Mouse (Mus musculus) stomach, adult 2 months (tissue): Measurements from ENCODE around the gene Clstn3. TPM values are rescaled to one million over a fixed set of nuclear protein-coding genes. Genes with fewer than 3 reads are reported as not detected.

Experiments used
- polyA plus RNA-seq: library from polyadenylated mRNA; depleted of rRNA; stranded (reverse); fragments of >200 nt; gene quantifications from 2 replicates; pipeline ENCODE4 v1.2.3, GENCODE M21; 2012; rRNA removed

Clstn3 gene
- 0.78 and 1.2 TPM in 2 replicates for polyA plus RNA-seq

DNA sequence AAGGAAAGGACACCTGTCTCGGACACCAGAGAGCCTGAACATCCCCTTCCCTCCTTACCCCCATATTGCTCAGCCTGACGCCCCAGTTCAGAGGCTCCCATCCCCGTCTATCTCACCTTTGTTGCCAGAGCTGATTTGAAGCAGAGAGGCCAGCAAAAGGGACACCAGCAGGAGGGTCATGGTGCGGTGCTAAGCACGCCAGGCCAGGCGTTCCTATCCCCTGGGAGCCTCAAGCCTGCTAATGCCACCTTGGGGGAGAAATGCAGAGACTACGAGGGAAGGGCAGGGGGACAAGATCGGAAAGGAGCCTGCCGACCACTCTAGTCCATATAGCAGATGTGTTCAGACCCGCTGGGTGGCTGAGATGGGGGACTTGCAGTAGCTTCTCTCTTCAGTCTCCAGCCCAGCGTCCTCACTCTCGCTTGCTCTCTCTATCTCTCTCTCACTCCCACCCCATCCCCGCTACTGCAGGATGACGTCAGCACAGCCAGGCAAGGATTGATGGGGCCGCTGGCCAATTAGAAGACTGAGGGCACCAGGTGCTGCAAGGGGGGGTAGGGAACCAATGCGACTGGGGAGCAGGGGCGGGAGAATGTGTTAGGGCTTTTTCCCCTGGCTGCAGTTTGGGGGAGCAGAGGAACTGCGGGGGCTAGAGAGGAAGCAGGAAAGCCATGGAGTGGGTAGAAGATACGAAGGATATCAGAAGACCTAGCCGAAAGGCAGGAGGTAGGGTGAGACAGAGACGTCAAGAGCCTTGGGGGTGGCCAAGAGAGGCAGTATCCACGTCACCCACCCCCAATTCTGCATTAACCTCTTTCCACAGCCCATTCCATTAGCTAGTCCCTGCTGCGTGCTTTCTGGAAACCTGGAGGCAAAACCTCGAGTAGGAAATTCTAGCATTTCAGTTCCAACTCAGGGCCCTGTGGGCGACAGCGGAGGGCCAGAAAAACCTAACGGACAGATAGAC, at the start of gene Clstn3:
Gene Clstn3, minus strand, starts transcription at position 490 of the 967 bp plus-strand sequence.

DNA sequence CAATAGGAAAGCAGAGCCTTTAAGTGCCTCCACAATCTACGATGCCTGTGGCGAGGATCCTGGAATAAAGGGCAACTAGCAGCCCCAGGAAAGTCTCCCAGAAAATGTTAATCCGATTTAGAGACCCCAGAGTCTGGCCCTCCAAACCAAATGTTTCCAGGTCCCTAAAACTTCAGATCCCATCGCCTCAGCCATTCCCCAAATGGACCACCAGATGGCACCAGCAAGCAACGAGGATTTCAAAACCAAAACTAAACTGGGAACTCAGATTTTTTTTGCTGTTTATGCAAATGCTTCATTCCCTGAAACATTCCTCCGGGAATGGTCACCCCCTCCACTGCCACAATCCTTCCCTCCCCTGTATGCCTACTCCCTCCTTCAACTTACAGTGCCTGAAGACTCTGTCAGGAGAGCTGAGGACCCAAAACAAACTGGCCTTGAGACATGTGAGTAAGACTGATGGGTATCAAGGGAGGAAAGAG, 47.8 kb upstream of the Clstn3 start, which contains the start of gene C1ra:
Gene C1ra, plus strand, starts transcription at position 51 of the 482 bp plus-strand sequence.

DNA sequence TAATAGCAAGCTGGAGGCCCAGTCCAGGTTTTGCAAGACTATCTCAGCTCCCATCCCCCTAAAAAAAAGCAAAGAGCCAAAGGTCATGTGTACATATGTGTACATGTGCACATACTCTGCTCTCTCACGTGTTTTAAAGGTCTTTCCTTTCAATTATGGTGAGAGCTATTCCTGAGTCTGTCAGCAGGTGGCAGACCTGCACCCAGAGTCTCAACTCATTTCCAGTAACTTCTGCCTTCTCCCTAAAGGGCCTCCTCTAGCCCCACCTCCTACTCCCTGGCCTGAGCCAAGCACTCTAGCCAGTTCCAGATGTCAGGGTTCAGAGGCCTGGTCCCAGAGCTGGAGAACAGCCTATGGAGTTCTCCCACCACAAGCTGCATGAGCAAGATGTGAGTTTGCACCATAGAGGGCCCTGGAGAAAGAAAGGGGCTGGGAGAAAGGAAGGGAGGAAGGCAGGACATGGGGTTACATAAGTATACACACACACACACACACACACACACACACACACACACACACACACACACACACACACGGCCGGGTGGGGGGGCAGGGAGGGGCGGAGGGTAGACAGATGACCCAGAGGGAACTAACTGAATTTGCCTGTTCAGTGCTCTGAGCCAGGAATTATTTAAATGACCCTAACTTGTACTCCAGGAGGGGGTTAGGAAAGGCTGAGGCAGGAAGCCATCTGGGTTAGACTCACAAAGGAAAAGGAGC, 28.4 kb upstream of the Clstn3 start, which contains the start of gene C1rl:
Gene C1rl, plus strand, starts transcription at position 272 of the 720 bp plus-strand sequence.

DNA sequence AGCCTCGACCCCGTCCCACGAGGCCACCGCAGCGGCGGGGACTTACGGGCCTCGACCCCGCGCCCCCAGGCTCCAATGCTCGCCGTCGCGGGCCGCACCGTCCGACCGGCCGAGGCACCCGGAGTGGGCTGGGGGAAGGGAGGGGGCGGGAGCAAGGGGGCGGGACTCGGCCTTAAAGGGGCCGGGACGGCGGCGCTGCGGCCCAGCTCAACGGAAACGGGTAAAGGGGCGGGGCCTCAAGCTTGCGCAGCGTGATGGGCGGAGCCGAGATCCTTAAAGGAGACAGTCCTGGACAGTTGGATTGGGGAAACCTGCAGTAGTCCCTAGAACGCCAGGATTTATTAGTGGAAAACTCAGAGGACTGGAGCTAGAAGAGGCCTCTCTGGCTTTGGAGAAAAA, 49.7 kb downstream of the Clstn3 start, which contains the start of gene Pex5:
Gene Pex5, minus strand, starts transcription at position 141 of the 399 bp plus-strand sequence.

Other genes starting within 250 kb of the Clstn3 start
- not detected in 2 replicates for gene Vmn2r27, start 232.9 kb downstream of the Clstn3 start, polyA plus RNA-seq
- 0.13 and 0.24 TPM in 2 replicates for gene Cd163, start 160.1 kb downstream of the Clstn3 start, polyA plus RNA-seq
- gene Pex5, start 49.7 kb downstream of the Clstn3 start, polyA plus RNA-seq = 10.4 and 12.1 TPM in 2 replicates
- gene C1rl, start 28.3 kb upstream of the Clstn3 start, polyA plus RNA-seq = 0.45 and 0.93 TPM in 2 replicates
- 8.6 and 12.3 TPM in 2 replicates for gene C1ra, start 47.6 kb upstream of the Clstn3 start, polyA plus RNA-seq
- 6.9 and 17.4 TPM in 2 replicates for gene C1s1, start 77.6 kb upstream of the Clstn3 start, polyA plus RNA-seq
- gene C1rb, start 105.5 kb upstream of the Clstn3 start, polyA plus RNA-seq = 0.09 and 0.12 TPM in 2 replicates
- not detected in 2 replicates for gene C1s2, start 171.3 kb upstream of the Clstn3 start, polyA plus RNA-seq
- 46.7 and 49.3 TPM in 2 replicates for gene Lpcat3, start 198.2 kb upstream of the Clstn3 start, polyA plus RNA-seq
- gene Emg1, start 247.4 kb upstream of the Clstn3 start, polyA plus RNA-seq = 9.4 and 10.8 TPM in 2 replicates
- gene Phb2, start 247.5 kb upstream of the Clstn3 start, polyA plus RNA-seq = 83.4 and 111 TPM in 2 replicates